Mouse (Mus musculus) heart, postnatal 0 days (tissue): ENCODE data around the gene Cib1.

Experiments used
- CTCF ChIP-seq: IDR thresholded peaks from 2 replicates; pipeline ENCODE4 v1.5.1; 2016; ENCODE audit warnings: antibody characterized with exemption, control low read depth, low read depth
- EP300 ChIP-seq: IDR thresholded peaks from 2 replicates; pipeline ENCODE4 v1.6.1; 2016; ENCODE audit warnings: antibody characterized with exemption, low read depth

DNA sequence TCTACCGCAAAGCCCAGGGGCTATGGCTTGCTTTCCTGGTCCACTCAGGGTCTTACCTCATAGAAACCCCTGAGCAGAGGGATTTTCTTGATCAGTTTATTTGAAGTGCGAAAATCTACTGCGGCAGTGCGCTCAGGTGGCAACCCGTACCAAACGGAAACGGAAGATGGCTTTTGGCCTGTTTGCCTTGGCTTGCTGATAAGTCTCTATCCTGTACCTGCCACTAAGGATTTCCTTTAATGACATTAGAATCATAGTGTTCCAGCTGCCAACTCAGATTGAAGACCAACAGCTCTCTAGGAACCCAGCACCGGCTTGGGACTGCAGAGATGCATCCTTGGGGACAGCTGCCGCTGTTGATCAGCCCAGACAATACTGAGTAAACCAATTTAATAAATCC, 1.2 kb upstream of the Cib1 start:
- no peak for TF ChIP-seq CTCF
- no peak for TF ChIP-seq EP300
